Mouse (Mus musculus) hindbrain, embryonic 13.5 days (tissue): ENCODE results near the gene Ttc3. TPM values are rescaled to one million over a fixed set of nuclear protein-coding genes. Genes with fewer than 3 reads are reported as not detected.

Source experiments
- ATAC-seq: fragments of 200-750 bp; cut with Nextera tagmentation; 2 replicates; pipeline ENCODE4 v1.8.0; 2017; ENCODE audit warnings: moderate TSS enrichment; ENCODE audit not compliant: low FRiP score
- H3K27ac ChIP-seq: fragments of 300-500 bp; sonication (generic); 2 replicates; pipeline ENCODE4 v1.5.1; 2015; ENCODE audit warnings: inconsistent platforms, mild to moderate bottlenecking, moderate library complexity
- H3K27me3 ChIP-seq: fragments of 300-500 bp; sonication (generic); 2 replicates; pipeline ENCODE4 v1.6.1; 2015; ENCODE audit warnings: mild to moderate bottlenecking, inconsistent platforms
- H3K36me3 ChIP-seq: fragments of 300-500 bp; sonication (generic); 2 replicates; pipeline ENCODE4 v1.6.1; 2015; ENCODE audit warnings: mild to moderate bottlenecking, inconsistent platforms
- H3K4me1 ChIP-seq: fragments of 300-500 bp; sonication (generic); replicated peaks from 2 replicates; pipeline ENCODE4 v1.6.1; 2015; ENCODE audit warnings: inconsistent platforms
- H3K4me2 ChIP-seq: fragments of 300-500 bp; sonication (generic); 2 replicates; pipeline ENCODE4 v1.6.1; 2015; ENCODE audit warnings: inconsistent platforms, mild to moderate bottlenecking, moderate library complexity
- H3K4me3 ChIP-seq: fragments of 300-500 bp; sonication (generic); 2 replicates; pipeline ENCODE4 v1.5.1; 2015; ENCODE audit warnings: mild to moderate bottlenecking, inconsistent platforms
- H3K9ac ChIP-seq: fragments of 300-500 bp; sonication (generic); 2 replicates; pipeline ENCODE4 v1.6.1; 2015; ENCODE audit warnings: mild to moderate bottlenecking, inconsistent platforms
- H3K9me3 ChIP-seq: fragments of 300-500 bp; sonication (generic); 2 replicates; pipeline ENCODE4 v1.6.1; 2016; ENCODE audit warnings: inconsistent platforms
- WGBS: fragments of 180-500 bp; shearing (Covaris S2); methylation state at CpG from one replicate; pipeline ENCODE4 v1.1.7; 2015; 5-methylcytosine and 5-hydroxymethylcytosine counted together
- polyA plus RNA-seq: library from polyadenylated mRNA; unstranded; fragments of >200 nt; fragmentation: Nextera tagmentation; extraction: Ambion mirVana; gene quantifications from 2 replicates; pipeline ENCODE4 v1.2.1, GENCODE M21; 2015

Gene Ttc3
- polyA plus RNA-seq, 1 experiment from 2014 or later = 849 TPM

GRCm38 (mm10) chr16:94402185-94402584, 31.8 kb downstream of the Ttc3 start:
- 87% methylated on average over 4 of the region's 4 CpGs for WGBS
- ATAC-seq = no peak
- no peaks in the 10 kb centered on the region for H3K9me3 ChIP-seq

GRCm38 (mm10) chr16:94411287-94411686, 40.9 kb downstream of the Ttc3 start:
- no peak overlapping the region for H3K4me2 ChIP-seq
- ATAC-seq = no peak
- H3K4me1 ChIP-seq = 0 out of 2 replicates have a peak, but pooled peaks cover 3% of the 10 kb centered on the region
- no peaks in the 10 kb centered on the region for H3K27me3 ChIP-seq
- H3K27ac ChIP-seq = no peak overlapping the region
- WGBS = 89% methylated on average over 3 of the region's 3 CpGs
- H3K4me3 ChIP-seq = no peak overlapping the region
- H3K36me3 ChIP-seq = peaks cover 61% of the 10 kb centered on the region
- H3K9me3 ChIP-seq = no peaks in the 10 kb centered on the region
- no peak overlapping the region for H3K9ac ChIP-seq

More at GRCm38 (mm10) chr16:94402185-94402584, 31.8 kb downstream of the Ttc3 start:
- peaks cover 3% of the 10 kb centered on the region; the same call in 1 of the 2 replicates for H3K4me1 ChIP-seq
- H3K4me3 ChIP-seq = no peak overlapping the region
- H3K27me3 ChIP-seq = no peaks in the 10 kb centered on the region
- no peak overlapping the region for H3K9ac ChIP-seq
- no peak overlapping the region for H3K4me2 ChIP-seq
- H3K27ac ChIP-seq = no peak overlapping the region
- H3K36me3 ChIP-seq = peaks cover 16% of the 10 kb centered on the region

GRCm38 (mm10) chr16:94412198-94412597, 41.8 kb downstream of the Ttc3 start:
- no peak overlapping the region for H3K4me3 ChIP-seq
- no peak overlapping the region for H3K4me2 ChIP-seq
- H3K27me3 ChIP-seq = no peaks in the 10 kb centered on the region
- peaks cover 56% of the 10 kb centered on the region for H3K36me3 ChIP-seq
- no peaks in the 10 kb centered on the region for H3K9me3 ChIP-seq
- no peak for ATAC-seq
- no peak overlapping the region for H3K9ac ChIP-seq
- 0 out of 2 replicates have a peak, but pooled peaks cover 3% of the 10 kb centered on the region for H3K4me1 ChIP-seq
- WGBS = 96% methylated on average over 2 of the region's 2 CpGs
- H3K27ac ChIP-seq = no peak overlapping the region

- peaks cover 56% of the 10 kb centered on the region for H3K36me3 ChIP-seq
- WGBS = 89% methylated on average over 4 of the region's 4 CpGs
- peak; percentile 59; the same call in 1 of the 2 replicates for ATAC-seq
Measured at GRCm38 (mm10) chr16:94412760-94413159, 42.3 kb downstream of the Ttc3 start.

GRCm38 (mm10) chr16:94414151-94414550, 43.7 kb downstream of the Ttc3 start:
- Histone ChIP-seq H3K4me1 (0 out of 2 replicates have a peak, but pooled peaks cover 3% of the 10 kb centered on the region), H3K9ac (no peak overlapping the region), H3K9me3 (no peaks in the 10 kb centered on the region), H3K4me2 (no peak overlapping the region), H3K27ac (no peak overlapping the region), H3K4me3 (no peak overlapping the region), H3K36me3 (peaks cover 62% of the 10 kb centered on the region), H3K27me3 (no peaks in the 10 kb centered on the region)
- ATAC-seq = no peak
- 94% methylated on average over 6 of the region's 6 CpGs for WGBS

More at GRCm38 (mm10) chr16:94412760-94413159, 42.3 kb downstream of the Ttc3 start:
- Histone ChIP-seq H3K27ac (no peak overlapping the region), H3K4me1 (0 out of 2 replicates have a peak, but pooled peaks cover 3% of the 10 kb centered on the region), H3K4me3 (no peak overlapping the region), H3K9me3 (no peaks in the 10 kb centered on the region), H3K9ac (no peak overlapping the region), H3K27me3 (no peaks in the 10 kb centered on the region), H3K4me2 (no peak overlapping the region)

- H3K4me3 ChIP-seq = no peak overlapping the region
- H3K36me3 ChIP-seq = peaks cover 78% of the 10 kb centered on the region
- no peak overlapping the region for H3K9ac ChIP-seq
- no peaks in the 10 kb centered on the region for H3K9me3 ChIP-seq
- H3K27ac ChIP-seq = no peak overlapping the region
- ATAC-seq = no peak
- WGBS = 96% methylated on average over 3 of the region's 3 CpGs
- no peak overlapping the region for H3K4me2 ChIP-seq
- no peaks in the 10 kb centered on the region for H3K27me3 ChIP-seq
- no peaks in the 10 kb centered on the region for H3K4me1 ChIP-seq
Measured at GRCm38 (mm10) chr16:94420498-94420897, 50.1 kb downstream of the Ttc3 start.

GRCm38 (mm10) chr16:94428948-94429347, 58.5 kb downstream of the Ttc3 start:
- Histone ChIP-seq H3K4me2 (no peak overlapping the region), H3K36me3 (peaks cover 85% of the 10 kb centered on the region), H3K9me3 (no peaks in the 10 kb centered on the region), H3K4me3 (no peak overlapping the region), H3K9ac (no peak overlapping the region), H3K4me1 (no peaks in the 10 kb centered on the region), H3K27me3 (no peaks in the 10 kb centered on the region), H3K27ac (no peak overlapping the region)
- no peak for ATAC-seq
- 96% methylated on average over 4 of the region's 4 CpGs for WGBS

- Histone ChIP-seq H3K27me3 (no peaks in the 10 kb centered on the region), H3K4me3 (no peak overlapping the region), H3K4me2 (no peak overlapping the region), H3K4me1 (no peaks in the 10 kb centered on the region), H3K9ac (no peak overlapping the region), H3K27ac (no peak overlapping the region), H3K9me3 (no peaks in the 10 kb centered on the region), H3K36me3 (peaks cover 89% of the 10 kb centered on the region)
- ATAC-seq = no peak
- 96% methylated on average over 8 of the region's 8 CpGs for WGBS
Measured at GRCm38 (mm10) chr16:94435495-94436234, 65.2 kb downstream of the Ttc3 start.

GRCm38 (mm10) chr16:94436801-94437200, 66.4 kb downstream of the Ttc3 start:
- WGBS = 94% methylated on average over 2 of the region's 2 CpGs
- Histone ChIP-seq H3K36me3 (peaks cover 85% of the 10 kb centered on the region), H3K4me3 (no peak overlapping the region), H3K4me2 (no peak overlapping the region), H3K27ac (no peak overlapping the region), H3K4me1 (no peaks in the 10 kb centered on the region), H3K9ac (no peak overlapping the region), H3K9me3 (no peaks in the 10 kb centered on the region), H3K27me3 (no peaks in the 10 kb centered on the region)
- ATAC-seq = no peak

GRCm38 (mm10) chr16:94441361-94441760, 70.9 kb downstream of the Ttc3 start:
- peaks cover 75% of the 10 kb centered on the region for H3K36me3 ChIP-seq
- no peak overlapping the region for H3K9ac ChIP-seq
- 75% methylated on average over 2 of the region's 2 CpGs for WGBS
- no peak overlapping the region for H3K4me3 ChIP-seq
- no peak overlapping the region for H3K27ac ChIP-seq
- no peaks in the 10 kb centered on the region for H3K27me3 ChIP-seq
- no peaks in the 10 kb centered on the region for H3K9me3 ChIP-seq
- ATAC-seq = no peak
- no peak overlapping the region for H3K4me2 ChIP-seq
- H3K4me1 ChIP-seq = no peaks in the 10 kb centered on the region

- Histone ChIP-seq H3K9ac (no peak overlapping the region), H3K4me3 (no peak overlapping the region), H3K9me3 (no peaks in the 10 kb centered on the region), H3K4me1 (no peaks in the 10 kb centered on the region), H3K36me3 (peaks cover 83% of the 10 kb centered on the region), H3K27ac (no peak overlapping the region), H3K4me2 (no peak overlapping the region), H3K27me3 (no peaks in the 10 kb centered on the region)
- no peak for ATAC-seq
- WGBS = 84% methylated on average over 8 of the region's 8 CpGs
Measured at GRCm38 (mm10) chr16:94449151-94449550, 78.7 kb downstream of the Ttc3 start.

- Histone ChIP-seq H3K27ac (no peak overlapping the region), H3K9me3 (no peaks in the 10 kb centered on the region), H3K4me2 (no peak overlapping the region), H3K4me1 (no peaks in the 10 kb centered on the region), H3K9ac (no peak overlapping the region), H3K36me3 (peaks cover 87% of the 10 kb centered on the region), H3K4me3 (no peak overlapping the region), H3K27me3 (no peaks in the 10 kb centered on the region)
- WGBS = 96% methylated on average over 7 of the region's 7 CpGs
- ATAC-seq = no peak
Measured at GRCm38 (mm10) chr16:94449632-94450031, 79.2 kb downstream of the Ttc3 start.
